Mouse (Mus musculus) G1E-ER4 (cell line): ENCODE data around the gene 1700017D01Rik. TPM values are rescaled to one million over a fixed set of nuclear protein-coding genes. Genes with fewer than 3 reads are reported as not detected.
"Not testable (repeated sequence)": the region's sequence is repeated elsewhere in the genome, so short reads cannot be mapped to it uniquely, and the experiment has no call there.

ENCODE experiments used
- GATA1 ChIP-seq: IDR thresholded peaks from one replicate; pipeline ENCODE4 v1.8.0; 2012; ENCODE audit warnings: low read length, inconsistent platforms
- polyA plus RNA-seq: library from polyadenylated mRNA; stranded (reverse); fragments of >175 nt; gene quantifications from 2 replicates; pipeline ENCODE4 v1.2.3, GENCODE M21; 2012

The 1700017D01Rik gene
- not detected in 2 replicates for polyA plus RNA-seq

GRCm38 (mm10) chr19:11130776-11131175 lies at the start of gene 1700017D01Rik:
TSS of gene 1700017D01Rik (minus strand) at chr19:11130876.
- not testable (repeated sequence) for TF ChIP-seq GATA1

GRCm38 (mm10) chr19:11177464-11177863 lies 46.8 kb upstream of the 1700017D01Rik start:
- no peak for TF ChIP-seq GATA1

GRCm38 (mm10) chr19:11165172-11165571 lies 34.5 kb upstream of the 1700017D01Rik start, which contains the start of gene 1700025F22Rik:
TSS of gene 1700025F22Rik (minus strand) at chr19:11165320.
- TF ChIP-seq GATA1, result no peak

GRCm38 (mm10) chr19:11135336-11135735 lies 4.7 kb upstream of the 1700017D01Rik start:
- TF ChIP-seq GATA1, result no peak

- TF ChIP-seq GATA1, result no peak
Measured at GRCm38 (mm10) chr19:11134852-11135251, 4.2 kb upstream of the 1700017D01Rik start.

- no peak for TF ChIP-seq GATA1
Measured at GRCm38 (mm10) chr19:11129702-11130101, 974 bp downstream of the 1700017D01Rik start.

- TF ChIP-seq GATA1, result no peak
Measured at GRCm38 (mm10) chr19:11119338-11119737, 11.3 kb downstream of the 1700017D01Rik start.

- TF ChIP-seq GATA1, result no peak
Measured at GRCm38 (mm10) chr19:11107746-11108145, 22.9 kb downstream of the 1700017D01Rik start.

GRCm38 (mm10) chr19:11101880-11102279 lies 28.8 kb downstream of the 1700017D01Rik start:
- no peak for TF ChIP-seq GATA1

GRCm38 (mm10) chr19:11098401-11098800 lies 32.3 kb downstream of the 1700017D01Rik start:
- no peak for TF ChIP-seq GATA1

- TF ChIP-seq GATA1, result no peak
Measured at GRCm38 (mm10) chr19:11080934-11081333, 49.7 kb downstream of the 1700017D01Rik start, which contains the start of gene Ms4a8a. TSS of gene Ms4a8a (minus strand) at chr19:11081102.

GRCm38 (mm10) chr19:11070364-11070763 lies 60.3 kb downstream of the 1700017D01Rik start:
- TF ChIP-seq GATA1, result no peak

GRCm38 (mm10) chr19:11065202-11065875 lies 65.3 kb downstream of the 1700017D01Rik start:
- no peak for TF ChIP-seq GATA1

GRCm38 (mm10) chr19:11060900-11061299 lies 69.8 kb downstream of the 1700017D01Rik start:
- no peak for TF ChIP-seq GATA1

GRCm38 (mm10) chr19:11059967-11060366 lies 70.7 kb downstream of the 1700017D01Rik start:
- TF ChIP-seq GATA1, result no peak

- no peak for TF ChIP-seq GATA1
Measured at GRCm38 (mm10) chr19:11053277-11053676, 77.4 kb downstream of the 1700017D01Rik start.

- no peak for TF ChIP-seq GATA1
Measured at GRCm38 (mm10) chr19:11052877-11053276, 77.8 kb downstream of the 1700017D01Rik start.

GRCm38 (mm10) chr19:11050286-11050685 lies 80.4 kb downstream of the 1700017D01Rik start:
- no peak for TF ChIP-seq GATA1
